Mouse (Mus musculus) CH12.LX (cell line): ENCODE measurements around the gene Syce3.

ENCODE experiments used
- CHD1 ChIP-seq: IDR thresholded peaks from 2 replicates; pipeline ENCODE4 v1.6.1; 2012; ENCODE audit warnings: low read depth, low read length, improper control_type of control experiment, inconsistent platforms
- CHD2 ChIP-seq: IDR thresholded peaks from 2 replicates; pipeline ENCODE4 v1.6.1; 2011; ENCODE audit warnings: low read length, improper control_type of control experiment
- CTCF ChIP-seq, 2 experiments: IDR thresholded peaks in 1 of 2; conservative IDR thresholded peaks in 1 of 2; 2 replicates each; pipeline ENCODE4 v1.5.1; 2011 to 2012; ENCODE audit warnings: low read depth in 2 of 2, low read length in 2 of 2, improper control_type of control experiment in 1 of 2, inconsistent platforms in 1 of 2, mild to moderate bottlenecking in 1 of 2, moderate library complexity in 1 of 2
- POLR2A ChIP-seq: IDR thresholded peaks from 2 replicates; pipeline ENCODE4 v1.6.1; 2011; ENCODE audit warnings: low read depth, mild to moderate bottlenecking, improper control_type of control experiment, low read length

DNA sequence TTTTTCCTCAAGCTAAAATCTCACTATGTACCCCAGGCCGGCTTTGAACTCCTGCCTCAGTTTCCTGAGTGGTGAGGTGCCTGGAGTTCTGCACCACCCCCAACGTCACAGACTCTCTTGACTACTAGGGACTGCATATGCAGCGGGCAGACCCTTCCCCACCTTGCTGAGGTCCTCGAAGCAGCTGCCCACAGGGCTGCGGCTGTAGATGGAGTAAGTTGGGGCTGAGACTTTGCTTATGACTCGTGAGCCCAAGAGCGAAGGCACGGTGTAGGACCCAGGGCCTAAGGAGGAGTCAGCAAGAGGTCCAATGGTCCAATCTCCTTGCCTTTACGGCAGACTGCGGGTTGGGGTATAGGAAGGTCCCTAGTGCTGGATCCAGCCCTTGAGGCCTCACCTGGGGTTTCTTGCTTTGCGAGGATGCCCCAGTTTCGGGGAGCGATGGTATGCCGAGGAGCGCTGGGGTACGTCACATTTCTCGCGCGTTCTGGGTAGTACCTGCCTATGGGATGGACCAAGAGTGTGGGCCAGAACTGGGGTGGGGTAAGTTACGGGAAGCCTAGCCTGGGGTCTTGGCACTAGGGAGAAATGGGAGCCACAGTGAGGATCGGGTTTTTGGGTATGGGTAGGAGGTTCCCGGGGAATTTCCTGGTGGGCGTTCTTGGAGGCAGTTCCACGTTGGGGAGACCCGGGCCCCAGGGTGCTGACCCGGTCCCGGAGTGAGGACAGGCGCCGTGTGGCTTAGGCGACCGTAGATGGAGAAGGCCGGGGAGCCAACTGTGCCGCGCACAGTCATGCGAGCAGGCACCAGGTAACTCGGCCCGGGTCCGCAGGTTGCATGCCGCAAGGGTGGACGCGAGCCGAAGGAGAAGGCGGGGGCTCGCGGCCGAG lies 32.1 kb downstream of the Syce3 start:
- TF ChIP-seq CTCF (conservative IDR thresholded peaks at IDR 0.05 in 1 of 2, IDR thresholded peaks at IDR 0.05 in 1 of 2; ENCODE audit: low read depth in 2 of 2, low read length in 2 of 2), result no peak
- TF ChIP-seq POLR2A, result no peak
- no peak for TF ChIP-seq CHD1
- no peak for TF ChIP-seq CHD2
